Mouse (Mus musculus): ENCODE data around the gene Panx2.
A peak's percentile ranks its signal among the peaks of the same experiment; 100 is the strongest.

The Panx2 gene

GRCm38 (mm10) chr15:89122649-89123366, 63.3 kb downstream of the Panx2 start, which contains the start of gene Tubgcp6:
TSS of gene Tubgcp6 (minus strand) at chr15:89123112.
- H3K4me3 ChIP-seq (replicated peaks; ENCODE audit: low read length) = peak within 1 kb of the TSS; percentile 98
- H3K9me3 ChIP-seq (ENCODE audit: low read length) = no peaks in the 10 kb centered on the region

More at GRCm38 (mm10) chr15:89122649-89123366, 63.3 kb downstream of the Panx2 start, which contains the start of gene Tubgcp6:
- Histone ChIP-seq H3K36me3 (ENCODE audit: insufficient read depth, low read length) (peaks cover 41% of the 10 kb centered on the region), H3K4me1 (replicated peaks; ENCODE audit: low read depth, low read length) (peaks cover 58% of the 10 kb centered on the region), H3K27me3 (ENCODE audit: insufficient read depth, low read length) (peaks cover 8% of the 10 kb centered on the region; the same call in 1 of the 2 replicates)
- TF ChIP-seq POU5F1 (IDR thresholded peaks at IDR 0.05; ENCODE audit: borderline replicate concordance, low read length) = no peak
- TF ChIP-seq NANOG (IDR thresholded peaks at IDR 0.05; ENCODE audit: borderline replicate concordance, low read length) = no peak
- TF ChIP-seq CTCF (conservative IDR thresholded peaks at IDR 0.05; ENCODE audit: low read length) = no peak
